Mouse (Mus musculus) testis, postnatal 10 days (tissue): Measurements from ENCODE around the gene Fam20a.
A peak's percentile ranks its signal among the peaks of the same experiment; 100 is the strongest.

Experiments
- DNase-seq: peaks from one replicate; pipeline ENCODE4 v3.0.0; 2021; ENCODE audit warnings: low spot score

Gene Fam20a

DNA sequence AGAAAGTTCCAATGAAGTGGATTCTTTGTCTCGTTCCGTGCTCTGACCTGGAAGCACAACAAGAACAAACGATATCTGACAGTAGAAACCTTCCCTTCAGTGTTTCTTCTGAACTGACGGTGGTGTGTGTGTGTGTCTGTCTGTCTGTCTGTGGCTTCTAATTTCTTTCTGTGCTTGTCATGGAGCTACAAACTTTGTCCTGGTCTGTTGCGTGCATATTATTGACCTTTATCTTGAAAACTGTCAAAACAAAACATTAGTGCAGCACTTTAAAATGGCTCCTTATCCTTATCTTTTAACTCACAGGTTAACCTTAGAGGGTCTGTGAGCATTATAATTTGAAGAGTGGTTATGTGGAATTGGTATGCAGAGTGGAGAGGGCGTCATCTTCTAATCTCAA, 69.6 kb downstream of the Fam20a start:
- DNase-seq, result no peak

GRCm38 (mm10) chr11:109651566-109652024, 70.5 kb downstream of the Fam20a start:
- peak; percentile 60 for DNase-seq

GRCm38 (mm10) chr11:109650788-109651565, 71.1 kb downstream of the Fam20a start:
- peak; percentile 92 for DNase-seq

DNA sequence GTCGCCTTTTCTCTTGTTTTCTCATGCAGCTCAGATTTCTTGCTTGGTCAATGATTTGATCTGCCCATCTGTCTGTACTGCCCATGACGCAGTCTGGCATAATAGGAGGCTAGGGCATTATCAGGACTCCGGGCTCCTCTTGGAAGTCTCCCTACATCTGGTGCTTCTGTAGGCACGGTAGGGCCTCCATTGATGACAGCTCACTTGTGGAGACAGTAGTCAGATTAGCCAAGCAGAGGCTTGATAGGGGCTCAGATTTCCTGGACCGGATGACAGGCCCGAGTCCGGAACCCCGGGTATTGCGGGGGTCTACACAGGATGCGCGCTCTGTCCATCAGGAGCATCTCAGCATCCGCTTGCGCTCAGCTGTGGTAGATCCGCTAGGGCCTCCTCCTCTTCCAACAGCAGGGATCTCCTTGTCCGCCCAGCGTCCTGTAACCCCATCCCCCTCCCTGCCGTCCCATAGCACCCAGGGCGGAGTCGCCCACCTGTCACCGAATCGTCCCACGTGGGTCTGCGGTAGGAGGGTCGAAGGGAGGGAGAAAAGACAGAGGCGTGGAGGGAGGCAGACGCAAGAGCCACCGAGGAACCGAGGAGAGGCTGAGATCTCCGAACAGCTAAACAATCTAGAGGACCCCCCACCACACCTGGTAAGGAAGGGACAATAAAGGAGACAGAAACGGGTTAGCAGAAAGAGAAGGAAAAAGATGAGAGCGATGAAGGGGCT, 71.9 kb downstream of the Fam20a start:
- DNase-seq, result peak; percentile 81

DNA sequence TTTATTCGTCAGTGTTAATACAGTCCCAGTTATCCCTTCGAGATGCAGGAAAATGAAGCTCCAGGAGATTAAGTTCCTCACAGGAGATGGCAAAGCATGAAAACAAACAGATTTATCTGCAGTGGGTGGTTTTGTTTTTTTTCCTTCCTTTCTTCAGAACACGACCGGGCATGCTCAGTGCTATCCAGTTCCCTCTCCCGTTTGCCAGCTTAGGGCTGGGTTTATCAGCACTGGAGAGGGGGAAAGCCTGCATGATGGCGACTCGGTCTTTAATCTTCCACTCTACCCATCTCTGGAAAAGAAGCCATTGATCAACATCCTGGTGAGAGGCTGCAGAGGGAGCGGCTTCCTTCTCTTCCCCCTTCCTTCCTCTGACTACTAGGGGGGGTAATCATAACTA, 72.9 kb downstream of the Fam20a start, which contains the start of gene Prkar1a:
TSS of gene Prkar1a (plus strand) at position 200 of the 400 bp plus-strand sequence.
- DNase-seq, result no peak

- no peak for DNase-seq
Measured at GRCm38 (mm10) chr11:109648510-109648909, 73.6 kb downstream of the Fam20a start.

GRCm38 (mm10) chr11:109641498-109642222, 80.4 kb downstream of the Fam20a start:
- DNase-seq, result no peak

- DNase-seq, result no peak
Measured at GRCm38 (mm10) chr11:109635871-109636395, 86.1 kb downstream of the Fam20a start.

- no peak for DNase-seq
Measured at GRCm38 (mm10) chr11:109634928-109635327, 87.2 kb downstream of the Fam20a start.

DNA sequence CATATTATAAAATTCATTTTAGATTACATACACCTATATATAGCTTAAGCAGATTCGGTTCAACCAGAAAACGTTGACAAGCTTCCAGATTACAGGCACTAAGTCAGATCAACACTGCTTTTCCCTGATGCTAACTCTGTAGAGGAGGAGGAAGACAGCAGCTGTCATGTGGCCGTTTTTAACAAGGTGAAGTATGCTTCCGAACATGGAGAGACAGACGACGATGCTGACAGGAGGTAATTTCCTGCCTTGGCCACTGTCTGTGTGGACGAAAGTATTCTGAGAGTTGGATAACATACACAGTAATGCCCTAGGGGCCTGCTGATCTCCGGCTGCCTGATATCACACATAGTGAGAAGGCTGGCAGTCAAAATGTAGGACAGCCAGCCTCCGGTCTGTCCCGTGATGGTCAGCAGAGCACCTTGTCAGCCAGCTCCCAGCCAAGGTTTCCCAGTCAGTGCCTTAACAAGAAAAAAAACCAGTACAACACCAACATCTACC, 93.0 kb downstream of the Fam20a start:
- DNase-seq, result no peak

DNA sequence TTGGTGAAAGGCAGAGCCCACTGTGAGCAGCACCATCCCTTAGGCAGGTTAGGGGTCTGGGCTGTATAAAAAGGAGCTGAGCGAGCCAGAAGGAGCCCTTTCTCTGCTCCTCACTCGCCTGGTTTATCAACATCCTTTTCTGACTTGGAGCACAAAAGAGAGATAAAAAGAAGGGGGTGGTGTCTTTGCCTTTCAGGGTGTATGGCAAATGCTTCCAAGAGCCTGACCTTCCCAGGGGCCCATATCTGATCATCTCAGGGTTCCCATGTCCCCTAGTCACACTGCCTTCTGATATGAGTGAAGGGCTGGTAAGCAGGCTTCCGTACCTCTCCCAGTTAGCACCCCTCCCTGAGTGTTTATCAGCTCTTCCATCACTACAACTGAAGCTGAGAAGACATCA, 94.0 kb downstream of the Fam20a start:
- DNase-seq, result no peak

DNA sequence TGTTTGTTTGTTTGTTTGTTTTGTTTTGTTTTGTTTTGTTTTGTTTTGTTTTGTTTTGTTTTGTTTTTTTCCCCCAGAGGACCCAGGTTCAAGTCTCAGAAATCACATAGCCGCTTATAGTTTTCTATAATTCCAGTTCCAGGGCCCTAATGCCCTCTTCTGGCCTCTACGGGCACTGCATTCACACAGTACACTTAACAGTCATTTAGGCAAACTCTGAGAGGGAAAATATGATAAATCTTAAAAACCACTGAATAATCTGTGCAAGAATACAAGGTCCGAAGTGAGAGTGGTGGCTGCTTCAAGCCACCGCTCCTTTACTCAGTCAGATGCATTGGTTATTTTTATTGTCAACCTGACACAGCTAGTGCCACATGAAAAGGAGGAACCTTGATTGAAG, 94.4 kb downstream of the Fam20a start:
- DNase-seq, result no peak

DNA sequence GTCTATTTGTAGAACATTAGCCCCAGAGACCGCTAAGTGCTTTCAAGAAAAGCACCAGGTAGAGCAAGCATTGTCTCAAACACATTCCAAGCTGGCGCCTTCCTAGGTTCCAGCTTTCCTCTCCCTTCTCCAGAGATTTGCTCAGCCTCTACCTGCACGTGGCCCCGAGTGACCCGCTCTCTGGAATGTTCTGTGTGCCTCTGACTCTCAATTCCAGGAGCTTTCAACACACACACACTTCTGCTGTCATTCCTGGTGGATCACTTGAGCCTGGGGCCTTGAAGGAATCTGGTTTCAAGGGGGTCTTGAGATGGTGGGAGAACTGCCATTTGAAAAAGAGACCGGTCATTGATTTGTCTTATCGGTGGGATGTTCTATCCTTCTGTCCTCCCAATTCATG, 98.8 kb downstream of the Fam20a start:
- no peak for DNase-seq

DNA sequence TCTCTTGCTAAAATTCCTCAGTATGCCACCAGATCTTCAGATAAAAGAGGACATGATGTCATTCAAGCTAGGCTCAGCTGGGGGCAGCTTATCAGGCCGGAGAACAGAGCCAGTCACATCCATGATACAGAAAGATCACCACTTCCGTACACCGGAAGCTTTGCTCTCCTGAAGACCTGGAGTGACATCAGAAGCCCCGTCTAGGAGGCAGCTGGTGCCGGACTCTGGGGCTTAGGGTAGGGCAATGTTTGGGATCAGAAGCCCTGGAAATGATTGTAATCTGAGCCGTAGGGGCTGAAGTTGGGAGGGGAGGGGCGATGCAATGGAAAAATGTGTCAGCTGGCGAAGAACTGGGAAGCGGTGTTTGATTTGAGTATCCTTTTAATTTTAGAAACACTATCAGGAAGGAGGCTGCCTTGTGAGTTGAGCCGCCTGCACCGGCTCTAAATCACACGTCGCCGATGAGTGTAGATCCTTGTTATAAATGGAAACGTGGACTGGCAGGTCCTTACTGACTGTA, 99.5 kb downstream of the Fam20a start:
- no peak for DNase-seq

- peak; percentile 76 for DNase-seq
Measured at GRCm38 (mm10) chr11:109621183-109621582, 100.9 kb downstream of the Fam20a start.

DNA sequence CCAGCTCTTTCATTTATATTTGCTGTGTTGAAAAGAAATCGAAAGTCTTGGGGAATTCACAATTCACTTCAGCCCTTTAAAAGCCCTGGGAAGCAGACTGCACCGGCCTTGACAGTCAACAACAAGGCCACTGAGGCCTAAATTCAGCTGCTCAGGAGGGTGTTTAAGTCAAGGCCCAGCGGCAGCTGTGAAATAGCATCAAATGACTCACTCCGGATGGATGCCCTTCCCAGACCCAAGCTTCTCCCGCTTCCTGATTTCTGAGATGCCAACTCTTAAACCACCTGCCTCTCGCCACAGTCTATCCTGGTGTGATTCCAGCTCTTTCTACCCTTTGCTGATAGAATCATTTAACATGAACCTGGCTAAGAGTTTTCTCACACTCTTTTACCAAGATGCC, 101.7 kb downstream of the Fam20a start:
- DNase-seq, result no peak
